Mouse (Mus musculus) lung, postnatal 36 days (tissue): ENCODE data around the gene Tbc1d7.

Experiments used
- DNase-seq: peaks from one replicate; pipeline ENCODE4 v3.0.0; 2022; ENCODE audit warnings: mixed read lengths

Gene Tbc1d7

GRCm38 (mm10) chr13:43193266-43193665 lies 22.0 kb upstream of the Tbc1d7 start:
- peak; percentile 78 for DNase-seq

GRCm38 (mm10) chr13:43191741-43192192 lies 20.5 kb upstream of the Tbc1d7 start:
- peak; percentile 65 for DNase-seq

- no peak for DNase-seq
Observed at GRCm38 (mm10) chr13:43191290-43191689, 20.0 kb upstream of the Tbc1d7 start.

GRCm38 (mm10) chr13:43187736-43188135 lies 16.4 kb upstream of the Tbc1d7 start:
- DNase-seq = no peak

GRCm38 (mm10) chr13:43183248-43184055 lies 12.2 kb upstream of the Tbc1d7 start:
- no peak for DNase-seq

- peak; percentile 90 for DNase-seq
Observed at GRCm38 (mm10) chr13:43182465-43183201, 11.3 kb upstream of the Tbc1d7 start.

GRCm38 (mm10) chr13:43181104-43181503 lies 9.8 kb upstream of the Tbc1d7 start:
- no peak for DNase-seq

- DNase-seq = no peak
Observed at GRCm38 (mm10) chr13:43177317-43177716, 6.0 kb upstream of the Tbc1d7 start.

- DNase-seq = no peak
Observed at GRCm38 (mm10) chr13:43176676-43177075, 5.4 kb upstream of the Tbc1d7 start.

GRCm38 (mm10) chr13:43173262-43173661 lies 2.0 kb upstream of the Tbc1d7 start:
- peak; percentile 91 for DNase-seq

GRCm38 (mm10) chr13:43172036-43172713 lies 874 bp upstream of the Tbc1d7 start:
- peak; percentile 56 for DNase-seq

- DNase-seq = no peak
Observed at GRCm38 (mm10) chr13:43167721-43168120, 3.6 kb downstream of the Tbc1d7 start.

GRCm38 (mm10) chr13:43159429-43159828 lies 11.9 kb downstream of the Tbc1d7 start:
- peak; percentile 6 for DNase-seq

GRCm38 (mm10) chr13:43158281-43158680 lies 13.0 kb downstream of the Tbc1d7 start:
- DNase-seq = no peak

- DNase-seq = no peak
Observed at GRCm38 (mm10) chr13:43157370-43157769, 13.9 kb downstream of the Tbc1d7 start.

GRCm38 (mm10) chr13:43152005-43152520 lies 19.2 kb downstream of the Tbc1d7 start:
- no peak for DNase-seq

- DNase-seq = no peak
Observed at GRCm38 (mm10) chr13:43149661-43150060, 21.6 kb downstream of the Tbc1d7 start.

- DNase-seq = no peak
Observed at GRCm38 (mm10) chr13:43148692-43149091, 22.6 kb downstream of the Tbc1d7 start.

- no peak for DNase-seq
Observed at GRCm38 (mm10) chr13:43146515-43147258, 24.6 kb downstream of the Tbc1d7 start.

- no peak for DNase-seq
Observed at GRCm38 (mm10) chr13:43144720-43145418, 26.4 kb downstream of the Tbc1d7 start.

- peak; percentile 21 for DNase-seq
Observed at GRCm38 (mm10) chr13:43134468-43134867, 36.8 kb downstream of the Tbc1d7 start.

- DNase-seq = no peak
Observed at GRCm38 (mm10) chr13:43133400-43133799, 37.9 kb downstream of the Tbc1d7 start.
